Mouse (Mus musculus) CH12.LX (cell line): ENCODE measurements around the gene B230217C12Rik.

Experiments
- EP300 ChIP-seq: IDR thresholded peaks from 2 replicates; pipeline ENCODE4 v1.6.1; 2011; ENCODE audit warnings: low read length, improper control_type of control experiment
- TCF12 ChIP-seq: IDR thresholded peaks from 2 replicates; pipeline ENCODE4 v1.6.1; 2014; ENCODE audit warnings: low read depth, mild to moderate bottlenecking, inconsistent platforms, low read length, improper control_type of control experiment

DNA sequence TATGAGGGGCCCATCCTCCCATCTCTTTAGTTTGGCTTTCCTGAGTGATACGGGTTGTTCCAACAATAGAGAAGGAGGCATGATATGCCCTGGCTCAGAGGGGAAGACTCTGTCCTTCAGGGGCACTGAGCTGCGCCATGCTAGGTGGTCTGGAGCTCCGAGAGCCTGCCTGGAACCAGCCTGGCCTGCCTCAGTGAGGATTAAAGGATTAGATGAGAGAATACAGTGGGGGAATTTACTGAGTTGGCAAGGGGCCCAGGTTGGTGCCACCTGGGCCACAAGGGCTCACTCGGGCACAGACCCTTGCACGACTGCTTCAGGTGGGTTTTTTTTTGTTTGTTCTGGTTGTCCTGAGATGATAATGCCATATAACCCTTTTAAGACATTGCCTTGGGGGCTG, 24.4 kb upstream of the B230217C12Rik start:
- TF ChIP-seq EP300: no peak
- no peak for TF ChIP-seq TCF12
